Mouse (Mus musculus) CH12.LX (cell line): Measurements from ENCODE around the gene Gm49384. TPM values are rescaled to one million over a fixed set of nuclear protein-coding genes. Genes with fewer than 3 reads are reported as not detected.
A peak's percentile ranks its signal among the peaks of the same experiment; 100 is the strongest.

Experiments used
- DNase-seq: peaks from one replicate; pipeline ENCODE4 v3.0.0-alpha.2; 2013; ENCODE audit errors: extremely low read depth
- H3K27ac ChIP-seq: 2 replicates; pipeline ENCODE4 v1.5.1; 2012; ENCODE audit warnings: low read depth, mild to moderate bottlenecking, control low read depth, moderate library complexity; ENCODE audit not compliant: insufficient read depth
- H3K27me3 ChIP-seq: replicated peaks from 2 replicates; pipeline ENCODE3; 2012; ENCODE audit warnings: inconsistent platforms
- H3K36me3 ChIP-seq, 2 experiments: replicated peaks in 1 of 2; 2 replicates each; pipeline versions ENCODE3 to v1.6.1; 2012; ENCODE audit warnings: inconsistent platforms in 1 of 2, low read length in 1 of 2, mild to moderate bottlenecking in 1 of 2, mixed read lengths in 1 of 2, moderate library complexity in 1 of 2; ENCODE audit not compliant: control insufficient read depth in 1 of 2, insufficient read depth in 1 of 2
- H3K4me1 ChIP-seq, 2 experiments: 2 replicates each; pipeline ENCODE4 v1.6.1; 2012; ENCODE audit warnings: inconsistent platforms in 1 of 2, moderate library complexity in 1 of 2; ENCODE audit not compliant: insufficient read depth in 2 of 2, control insufficient read depth in 1 of 2
- H3K4me2 ChIP-seq: 2 replicates; pipeline ENCODE4 v1.6.1; 2012; ENCODE audit warnings: low read depth, mild to moderate bottlenecking, control low read depth; ENCODE audit not compliant: poor library complexity, insufficient read depth, severe bottlenecking
- H3K4me3 ChIP-seq, 3 experiments: fragments of 150-350 bp in 1 of 3; sonication (generic) in 1 of 3; replicated peaks in 1 of 3; 2 replicates each; pipeline versions ENCODE3 to v1.5.1; 2011 to 2012; ENCODE audit warnings: low read depth in 2 of 3, low read length in 2 of 3, mild to moderate bottlenecking in 2 of 3, moderate library complexity in 2 of 3, control low read depth in 1 of 3, improper control_type of control experiment in 1 of 3, inconsistent platforms in 1 of 3, mixed read lengths in 1 of 3; ENCODE audit not compliant: poor library complexity in 1 of 3
- H3K79me2 ChIP-seq: replicated peaks from 2 replicates; pipeline ENCODE4 v1.6.1; 2012; ENCODE audit warnings: mild to moderate bottlenecking, moderate library complexity; ENCODE audit not compliant: control insufficient read depth, poor library complexity, insufficient read depth, severe bottlenecking; ENCODE audit errors: extremely low read depth
- H3K9ac ChIP-seq: 2 replicates; pipeline ENCODE4 v1.6.1; 2012; ENCODE audit warnings: low read depth, mild to moderate bottlenecking, control low read depth, moderate library complexity; ENCODE audit not compliant: insufficient read depth
- H3K9me3 ChIP-seq: replicated peaks from 2 replicates; pipeline ENCODE3; 2012; ENCODE audit warnings: low read length, inconsistent platforms, mixed read lengths
- CHD1 ChIP-seq: IDR thresholded peaks from 2 replicates; pipeline ENCODE4 v1.6.1; 2012; ENCODE audit warnings: low read depth, low read length, improper control_type of control experiment, inconsistent platforms
- CHD2 ChIP-seq: IDR thresholded peaks from 2 replicates; pipeline ENCODE4 v1.6.1; 2011; ENCODE audit warnings: low read length, improper control_type of control experiment
- CTCF ChIP-seq, 2 experiments: IDR thresholded peaks in 1 of 2; conservative IDR thresholded peaks in 1 of 2; 2 replicates each; pipeline ENCODE4 v1.5.1; 2011 to 2012; ENCODE audit warnings: low read depth in 2 of 2, low read length in 2 of 2, improper control_type of control experiment in 1 of 2, inconsistent platforms in 1 of 2, mild to moderate bottlenecking in 1 of 2, moderate library complexity in 1 of 2
- E2F4 ChIP-seq: IDR thresholded peaks from 2 replicates; pipeline ENCODE4 v1.6.1; 2011; ENCODE audit warnings: low read depth, low read length, improper control_type of control experiment; ENCODE audit not compliant: insufficient replicate concordance
- ELF1 ChIP-seq: IDR thresholded peaks from 2 replicates; pipeline ENCODE4 v1.6.1; 2014; ENCODE audit warnings: low read depth, mild to moderate bottlenecking, inconsistent platforms, low read length, improper control_type of control experiment
- EP300 ChIP-seq: IDR thresholded peaks from 2 replicates; pipeline ENCODE4 v1.6.1; 2011; ENCODE audit warnings: low read length, improper control_type of control experiment
- ETS1 ChIP-seq: conservative IDR thresholded peaks from 2 replicates; pipeline ENCODE4 v1.6.1; 2012; ENCODE audit warnings: low read depth, mild to moderate bottlenecking, inconsistent platforms, low read length, improper control_type of control experiment, moderate library complexity
- GABPA ChIP-seq: IDR thresholded peaks from 2 replicates; pipeline ENCODE4 v1.6.1; 2012; ENCODE audit warnings: low read depth, low read length, improper control_type of control experiment, inconsistent platforms; ENCODE audit not compliant: insufficient replicate concordance
- HCFC1 ChIP-seq: IDR thresholded peaks from 2 replicates; pipeline ENCODE4 v1.6.1; 2012; ENCODE audit warnings: low read depth, mild to moderate bottlenecking, inconsistent platforms, low read length, improper control_type of control experiment
- IRF4 ChIP-seq: IDR thresholded peaks from 2 replicates; pipeline ENCODE4 v1.6.1; 2014; ENCODE audit warnings: low read depth, mild to moderate bottlenecking, inconsistent platforms, low read length, improper control_type of control experiment
- JUN ChIP-seq: IDR thresholded peaks from 2 replicates; pipeline ENCODE4 v1.6.1; 2011; ENCODE audit warnings: low read depth, mild to moderate bottlenecking, low read length, improper control_type of control experiment, moderate library complexity; ENCODE audit not compliant: insufficient read depth
- JUND ChIP-seq: conservative IDR thresholded peaks from 2 replicates; pipeline ENCODE4 v1.6.1; 2011; ENCODE audit warnings: low read depth, low read length, improper control_type of control experiment
- MAFK ChIP-seq: IDR thresholded peaks from 2 replicates; pipeline ENCODE4 v1.6.1; 2011; ENCODE audit warnings: low read length, improper control_type of control experiment; ENCODE audit not compliant: insufficient replicate concordance
- MAX ChIP-seq: IDR thresholded peaks from 2 replicates; pipeline ENCODE4 v1.6.1; 2011; ENCODE audit warnings: low read length, improper control_type of control experiment
- MXI1 ChIP-seq: IDR thresholded peaks from 2 replicates; pipeline ENCODE4 v1.6.1; 2011; ENCODE audit warnings: mild to moderate bottlenecking, low read depth, low read length, improper control_type of control experiment
- MYC ChIP-seq: IDR thresholded peaks from 2 replicates; pipeline ENCODE4 v1.6.1; 2011; ENCODE audit warnings: low read depth, mild to moderate bottlenecking, improper control_type of control experiment, low read length
- NELFE ChIP-seq: IDR thresholded peaks from 2 replicates; pipeline ENCODE4 v1.6.1; 2011; ENCODE audit warnings: low read depth, low read length, improper control_type of control experiment
- PAX5 ChIP-seq: IDR thresholded peaks from 2 replicates; pipeline ENCODE4 v1.6.1; 2012; ENCODE audit warnings: low read length, inconsistent platforms, mixed read lengths
- POLR2AphosphoS2 ChIP-seq: IDR thresholded peaks from 2 replicates; pipeline ENCODE4 v1.6.1; 2011; ENCODE audit warnings: low read depth, low read length, improper control_type of control experiment
- RAD21 ChIP-seq: IDR thresholded peaks from 2 replicates; pipeline ENCODE4 v1.6.1; 2011; ENCODE audit warnings: low read depth, mild to moderate bottlenecking, low read length, improper control_type of control experiment, moderate library complexity
- RCOR1 ChIP-seq: conservative IDR thresholded peaks from 2 replicates; pipeline ENCODE4 v1.6.1; 2012; ENCODE audit warnings: low read depth, mild to moderate bottlenecking, inconsistent platforms, low read length, improper control_type of control experiment
- SIN3A ChIP-seq: IDR thresholded peaks from 2 replicates; pipeline ENCODE4 v1.6.1; 2012; ENCODE audit warnings: low read length, improper control_type of control experiment, inconsistent platforms
- SMC3 ChIP-seq: IDR thresholded peaks from 2 replicates; pipeline ENCODE4 v1.6.1; 2011; ENCODE audit warnings: low read depth, low read length, improper control_type of control experiment
- TCF12 ChIP-seq: IDR thresholded peaks from 2 replicates; pipeline ENCODE4 v1.6.1; 2014; ENCODE audit warnings: low read depth, mild to moderate bottlenecking, inconsistent platforms, low read length, improper control_type of control experiment
- USF1 ChIP-seq: IDR thresholded peaks from 2 replicates; pipeline ENCODE4 v1.6.1; 2014; ENCODE audit warnings: low read depth, mild to moderate bottlenecking, inconsistent platforms, low read length, improper control_type of control experiment
- USF2 ChIP-seq: conservative IDR thresholded peaks from 2 replicates; pipeline ENCODE4 v1.6.1; 2011; ENCODE audit warnings: low read depth, low read length, improper control_type of control experiment
- ZC3H11A ChIP-seq: IDR thresholded peaks from 2 replicates; pipeline ENCODE4 v1.6.1; 2012; ENCODE audit warnings: low read depth, mild to moderate bottlenecking, inconsistent platforms, low read length, improper control_type of control experiment
- ZKSCAN1 ChIP-seq: IDR thresholded peaks from 2 replicates; pipeline ENCODE4 v1.6.1; 2012; ENCODE audit warnings: low read depth, inconsistent platforms, low read length, improper control_type of control experiment, borderline replicate concordance
- ZNF384 ChIP-seq: IDR thresholded peaks from 2 replicates; pipeline ENCODE4 v1.6.1; 2012; ENCODE audit warnings: low read depth, low read length, improper control_type of control experiment, inconsistent platforms
- dilution Hi-C: fragments of 300-500 bp; cut with MboI; formaldehyde crosslinking; loops from 2 replicates; pipeline ENCODE4 v1.14.3; 2020; ENCODE audit warnings: low sequenced_read_pairs; ENCODE audit not compliant: extremely low pct_unique_long_range_greater_than_20kb, extremely low pct_ligation_motif_present
- in situ Hi-C: fragments of 300-500 bp; cut with MboI; formaldehyde crosslinking; loops from 3 replicates; pipeline ENCODE4 v1.14.3; 2019; ENCODE audit warnings: low sequenced_read_pairs, low pct_ligation_motif_present, low pct_unique_long_range_greater_than_20kb, mixed read lengths
- polyA plus RNA-seq: library from polyadenylated mRNA; unstranded; fragments of >175 nt; gene quantifications from 2 replicates; pipeline ENCODE4 v1.2.1, GENCODE M21; 2012; ENCODE audit warnings: low read depth; ENCODE audit not compliant: insufficient read length
- total RNA-seq, 2 experiments: library from RNA; depleted of rRNA; stranded (reverse); fragments of 300-350 nt in 1 of 2; fragments of >200 nt in 1 of 2; gene quantifications; 2 replicates each; pipeline ENCODE4 v1.2.3; 2012 to 2014

Gm49384 gene
- total and polyA plus RNA-seq, 3 experiments = 23.4 to 54.9 (median 34.4) TPM

DNA sequence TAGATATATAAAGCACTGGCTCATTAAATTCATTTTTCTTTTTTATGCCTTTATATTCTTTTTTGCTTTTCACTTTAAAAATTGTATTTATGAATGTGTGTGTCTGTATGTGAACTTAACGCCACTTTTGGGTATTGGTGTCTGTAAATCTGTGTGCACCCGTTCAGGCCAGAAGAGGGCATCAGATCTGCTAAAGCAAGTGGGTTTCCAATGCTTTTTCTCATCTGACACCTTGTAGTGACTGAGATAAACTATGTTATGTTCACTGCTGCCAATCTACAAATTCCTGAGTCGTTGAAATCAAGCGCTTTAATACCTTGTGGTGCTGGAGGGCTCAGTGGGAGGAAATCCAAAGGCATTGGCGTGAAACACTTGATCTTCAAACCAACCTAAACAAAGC is 7.0 kb upstream of the Gm49384 start:
- peaks cover 32 to 70% of the 10 kb centered on the region in 2 experiments for H3K36me3 ChIP-seq

DNA sequence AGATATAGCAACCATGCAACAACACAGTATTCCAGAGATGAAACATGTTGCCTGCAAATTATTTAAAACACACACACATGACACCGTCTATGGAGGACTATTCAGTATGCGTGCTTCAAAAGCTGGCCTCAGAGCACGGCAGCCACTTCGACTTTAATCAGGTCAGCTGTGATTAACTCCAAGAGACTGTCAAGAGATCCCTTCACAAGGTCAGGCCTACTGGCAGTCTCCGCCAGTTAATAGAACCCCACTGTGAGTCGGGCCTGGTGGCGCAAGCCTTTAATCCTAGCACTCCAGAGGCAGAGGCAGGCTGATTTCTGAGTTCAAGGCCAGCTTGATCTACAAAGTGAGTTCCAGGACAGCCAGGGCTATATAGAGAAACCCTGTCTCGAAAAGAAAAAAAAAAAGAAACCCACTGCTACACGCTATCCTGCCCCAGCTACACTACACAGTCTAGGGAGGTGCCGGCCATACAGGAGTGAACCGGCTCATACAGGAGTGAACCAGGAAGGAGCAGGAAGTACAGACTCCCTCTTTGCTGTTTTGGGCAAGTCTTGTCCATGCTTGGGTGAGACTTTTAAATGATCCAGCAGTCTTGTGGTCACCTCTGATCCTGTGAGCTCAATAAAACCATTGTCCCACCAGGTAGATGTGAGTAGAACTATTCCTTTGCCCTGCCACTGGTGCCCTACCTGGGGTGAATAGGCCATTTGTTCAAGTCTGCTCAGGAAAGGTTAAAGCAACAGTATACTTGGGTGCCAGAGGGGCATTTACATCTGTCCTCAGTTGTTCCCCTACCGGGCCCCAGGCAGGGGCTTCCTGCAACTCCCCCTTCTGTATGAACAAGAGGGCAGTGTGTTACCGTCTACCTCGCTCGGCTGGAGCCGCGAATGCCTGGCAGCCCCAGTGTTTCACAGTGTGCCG is 6.3 kb upstream of the Gm49384 start:
- Histone ChIP-seq H3K27ac (no peak overlapping the region), H3K9ac (no peak overlapping the region), H3K27me3 (no peaks in the 10 kb centered on the region), H3K4me2 (no peak overlapping the region), H3K4me3 (no peak overlapping the region), H3K9me3 (no peaks in the 10 kb centered on the region), H3K4me1 (peaks cover 0 to 47% of the 10 kb centered on the region in 2 experiments; a peak in 2 of 4 replicates), H3K79me2 (no peaks in the 10 kb centered on the region), H3K36me3 (peaks cover 32 to 69% of the 10 kb centered on the region in 2 experiments)
- dilution Hi-C loops = no loop called here
- no peak for DNase-seq
- in situ Hi-C loops = loop anchor here (25.0 kb wide), 2 partner anchors 377 to 477 kb away; partner anchors contain the start of genes Sos2 and Vcpkmt
- TF ChIP-seq GABPA (no peak), CHD1 (no peak), PAX5 (no peak), MAX (no peak), ETS1 (no peak), HCFC1 (no peak), RCOR1 (no peak), EP300 (no peak), RAD21 (no peak), MAFK (no peak), E2F4 (no peak), ELF1 (no peak), TCF12 (no peak), NELFE (no peak), IRF4 (no peak), ZC3H11A (no peak), ZKSCAN1 (no peak), CHD2 (no peak)

More for the DNA sequence above, 7.0 kb upstream of the Gm49384 start:
- Histone ChIP-seq H3K9me3 (no peaks in the 10 kb centered on the region), H3K9ac (no peak overlapping the region), H3K27me3 (no peaks in the 10 kb centered on the region), H3K4me1 (peaks cover under 1 to 47% of the 10 kb centered on the region in 2 experiments; a peak in 2 of 4 replicates), H3K4me3 (no peak overlapping the region), H3K27ac (no peak overlapping the region), H3K4me2 (no peak overlapping the region), H3K79me2 (no peaks in the 10 kb centered on the region)
- TF ChIP-seq MXI1 (no peak), ELF1 (no peak), PAX5 (no peak), ZC3H11A (no peak), JUN (no peak), MYC (no peak), ETS1 (no peak), GABPA (no peak), TCF12 (no peak), SMC3 (peak; percentile 43), JUND (no peak), USF2 (no peak), RAD21 (peak; percentile 24), EP300 (no peak), ZNF384 (no peak), RCOR1 (no peak), NELFE (no peak), CTCF (conservative IDR thresholded peaks at IDR 0.05 in 1 of 2, IDR thresholded peaks at IDR 0.05 in 1 of 2; ENCODE audit: low read depth in 2 of 2, low read length in 2 of 2) (peak in 1 of 2 experiments; percentile 49; a peak in 2 of 4 replicates), POLR2AphosphoS2 (no peak), USF1 (no peak), CHD1 (no peak), SIN3A (no peak), ZKSCAN1 (no peak)
- in situ Hi-C loops (loop anchor here (25.0 kb wide), 2 partner anchors 376 to 476 kb away; partner anchors contain the start of genes Sos2 and Vcpkmt), dilution Hi-C loops (no loop called here)
- no peak for DNase-seq
